Mouse (Mus musculus) stomach, embryonic 14.5 days (tissue): ENCODE measurements around the gene Parp6. TPM values are rescaled to one million over a fixed set of nuclear protein-coding genes. Genes with fewer than 3 reads are reported as not detected.
A peak's percentile ranks its signal among the peaks of the same experiment; 100 is the strongest.

Experiments used
- ATAC-seq: fragments of 200-750 bp; cut with Nextera tagmentation; 2 replicates; pipeline ENCODE4 v1.8.0; 2017; ENCODE audit warnings: low read depth, moderate TSS enrichment; ENCODE audit not compliant: insufficient number of reproducible peaks, insufficient read depth, low FRiP score
- H3K27ac ChIP-seq: fragments of 300-500 bp; sonication (generic); 2 replicates; pipeline ENCODE4 v1.5.1; 2014; ENCODE audit warnings: mild to moderate bottlenecking, low read length, moderate library complexity, mixed read lengths
- H3K27me3 ChIP-seq: fragments of 300-500 bp; sonication (generic); 2 replicates; pipeline ENCODE4 v1.6.1; 2014; ENCODE audit warnings: low read length, control low read depth, mixed read lengths; ENCODE audit not compliant: control insufficient read depth, insufficient read depth
- H3K36me3 ChIP-seq: fragments of 300-500 bp; sonication (generic); 2 replicates; pipeline ENCODE4 v1.6.1; 2014; ENCODE audit warnings: mild to moderate bottlenecking, control low read depth, low read length, moderate library complexity, mixed read lengths; ENCODE audit not compliant: control insufficient read depth, insufficient read depth
- H3K4me1 ChIP-seq: fragments of 300-500 bp; sonication (generic); 2 replicates; pipeline ENCODE4 v1.6.1; 2014; ENCODE audit warnings: low read length, control low read depth, mixed read lengths; ENCODE audit not compliant: control insufficient read depth, insufficient read depth
- H3K4me2 ChIP-seq: fragments of 300-500 bp; sonication (generic); replicated peaks from 2 replicates; pipeline ENCODE4 v1.6.1; 2014; ENCODE audit warnings: low read depth, low read length, control low read depth
- H3K4me3 ChIP-seq: fragments of 300-500 bp; sonication (generic); 2 replicates; pipeline ENCODE4 v1.5.1; 2014; ENCODE audit warnings: low read depth, low read length, control low read depth
- H3K9ac ChIP-seq: fragments of 300-500 bp; sonication (generic); replicated peaks from 2 replicates; pipeline ENCODE4 v1.6.1; 2014; ENCODE audit warnings: low read depth, mild to moderate bottlenecking, control low read depth, low read length, moderate library complexity, mixed read lengths
- H3K9me3 ChIP-seq: fragments of 300-500 bp; sonication (generic); 2 replicates; pipeline ENCODE4 v1.6.1; 2016; ENCODE audit warnings: low read depth, low read length, control low read depth; ENCODE audit not compliant: control insufficient read depth
- WGBS: fragments of 180-500 bp; shearing (Covaris S2); extraction: QIAGEN DNeasy Blood & Tissue Kit; methylation state at CpG from one replicate; pipeline ENCODE4 v1.1.7; 2014; 5-methylcytosine and 5-hydroxymethylcytosine counted together
- polyA plus RNA-seq: library from polyadenylated mRNA; unstranded; fragments of >200 nt; fragmentation: Nextera tagmentation; extraction: Ambion mirVana; gene quantifications from 2 replicates; pipeline ENCODE4 v1.2.1, GENCODE M21; 2014

The Parp6 gene
- polyA plus RNA-seq, 1 experiment from 2014 or later: 39.5 TPM

- WGBS: 79% methylated on average over 2 of the region's 2 CpGs
- H3K9me3 ChIP-seq: no peaks in the 10 kb centered on the region
Observed at GRCm38 (mm10) chr9:59641320-59641719, 24.2 kb downstream of the Parp6 start.

DNA sequence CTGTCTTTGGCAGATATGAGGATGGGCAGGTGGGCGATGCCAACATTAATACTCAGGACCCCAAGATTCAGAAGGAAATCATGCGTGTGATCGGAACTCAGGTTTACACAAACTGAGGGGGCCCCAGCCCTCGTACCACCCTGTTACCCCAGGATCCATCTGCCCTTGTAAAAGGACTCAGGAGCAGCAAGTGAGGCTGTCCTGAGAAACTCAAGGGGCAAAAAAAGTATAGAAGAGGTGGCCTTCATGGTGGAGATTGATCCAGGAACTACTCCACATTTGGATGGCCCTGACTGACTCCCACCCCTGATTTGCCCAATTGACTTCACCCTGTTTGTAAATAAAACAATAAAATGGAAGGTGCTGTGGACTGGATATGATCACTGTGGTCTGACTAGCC is 32.8 kb downstream of the Parp6 start:
- H3K9ac ChIP-seq: no peak overlapping the region
- H3K27me3 ChIP-seq: no peaks in the 10 kb centered on the region
- H3K27ac ChIP-seq: no peak overlapping the region
- no peaks in the 10 kb centered on the region for H3K9me3 ChIP-seq
- 97% methylated on average over 4 of the region's 4 CpGs for WGBS
- ATAC-seq: no peak
- no peak overlapping the region for H3K4me2 ChIP-seq
- H3K36me3 ChIP-seq: peaks cover 28% of the 10 kb centered on the region; the same call in 1 of the 2 replicates
- H3K4me3 ChIP-seq: no peak overlapping the region
- no peaks in the 10 kb centered on the region for H3K4me1 ChIP-seq

More at GRCm38 (mm10) chr9:59641320-59641719, 24.2 kb downstream of the Parp6 start:
- no peak overlapping the region for H3K9ac ChIP-seq
- no peak overlapping the region for H3K4me2 ChIP-seq
- no peak overlapping the region for H3K4me3 ChIP-seq
- H3K27me3 ChIP-seq: no peaks in the 10 kb centered on the region
- H3K27ac ChIP-seq: no peak overlapping the region
- H3K4me1 ChIP-seq: no peaks in the 10 kb centered on the region
- no peak for ATAC-seq
- H3K36me3 ChIP-seq: peaks cover 36% of the 10 kb centered on the region

DNA sequence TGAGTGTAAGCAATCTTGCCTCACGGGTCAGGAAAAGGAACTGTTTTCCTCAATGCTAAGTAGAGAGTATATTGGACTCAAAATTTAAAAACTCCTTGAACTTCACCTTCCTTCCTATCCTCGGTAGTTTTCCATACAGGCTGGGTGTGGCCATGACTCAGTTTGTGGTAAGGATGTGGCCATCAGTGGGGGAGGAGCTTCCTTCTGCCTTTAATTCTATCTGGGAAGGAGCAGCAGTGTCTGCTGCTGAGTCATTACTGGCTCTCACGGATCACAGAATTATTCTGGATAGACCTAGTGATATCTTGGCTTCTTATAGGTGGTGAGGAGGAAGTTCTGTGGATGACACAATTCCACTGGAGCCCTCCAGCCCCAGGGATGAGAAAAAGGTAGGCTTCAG is 36.3 kb downstream of the Parp6 start:
- Histone ChIP-seq H3K4me1 (peaks cover 5% of the 10 kb centered on the region; the same call in 1 of the 2 replicates), H3K4me3 (no peak overlapping the region), H3K9me3 (no peaks in the 10 kb centered on the region), H3K27ac (no peak overlapping the region), H3K4me2 (no peak overlapping the region), H3K9ac (no peak overlapping the region), H3K27me3 (no peaks in the 10 kb centered on the region), H3K36me3 (peaks cover 25% of the 10 kb centered on the region; the same call in 1 of the 2 replicates)
- ATAC-seq: no peak
- 22% methylated on average over 3 of the region's 3 CpGs for WGBS

DNA sequence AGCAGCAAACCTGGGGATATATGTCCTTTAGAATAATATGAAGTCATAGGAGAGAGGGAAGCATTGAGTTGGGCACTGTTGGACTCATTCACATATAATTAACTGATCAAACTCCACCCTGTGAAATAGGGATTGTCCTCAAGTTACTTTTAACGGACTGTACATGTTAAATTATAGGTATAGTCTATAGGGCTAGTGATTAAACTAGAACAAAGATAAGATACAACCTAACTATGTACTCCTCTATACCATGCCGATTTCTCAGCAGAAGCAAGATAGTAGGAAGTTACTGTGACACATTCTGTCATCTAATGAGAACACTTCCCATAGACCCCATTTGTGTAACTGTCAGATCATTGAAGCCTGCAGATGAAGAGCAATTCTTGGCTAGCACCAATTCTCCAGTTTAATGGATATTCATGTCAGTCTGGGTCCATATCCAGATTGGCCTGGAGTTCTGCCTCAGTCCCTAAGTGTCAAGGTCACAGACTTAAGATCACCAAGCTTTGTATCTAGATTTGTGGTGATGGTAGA is 37.4 kb downstream of the Parp6 start:
- H3K27me3 ChIP-seq: no peaks in the 10 kb centered on the region

GRCm38 (mm10) chr9:59655958-59656634 is 39.0 kb downstream of the Parp6 start, which contains the start of gene Pkm:
TSS of gene Pkm (plus strand) at chr9:59656368.
- Histone ChIP-seq H3K9me3 (no peaks in the 10 kb centered on the region), H3K27ac (peak within 1 kb of the TSS; percentile 97), H3K27me3 (no peaks in the 10 kb centered on the region), H3K4me1 (peaks cover 25% of the 10 kb centered on the region; the same call in 1 of the 2 replicates), H3K9ac (peak within 1 kb of the TSS; percentile 84), H3K36me3 (peaks cover 10% of the 10 kb centered on the region; the same call in 1 of the 2 replicates), H3K4me3 (peak within 1 kb of the TSS; percentile 79), H3K4me2 (peak within 1 kb of the TSS; percentile 50)
- ATAC-seq: peak; percentile 91
- under 1% methylated on average over 46 of the region's 46 CpGs for WGBS

More for the DNA sequence above, 37.4 kb downstream of the Parp6 start:
- Histone ChIP-seq H3K4me3 (no peak overlapping the region), H3K27ac (no peak overlapping the region), H3K4me2 (no peak overlapping the region), H3K9me3 (no peaks in the 10 kb centered on the region), H3K9ac (no peak overlapping the region), H3K36me3 (peaks cover 13% of the 10 kb centered on the region; the same call in 1 of the 2 replicates), H3K4me1 (peaks cover 12% of the 10 kb centered on the region; the same call in 1 of the 2 replicates)
- no peak for ATAC-seq
- 86% methylated on average over 2 of the region's 2 CpGs for WGBS

DNA sequence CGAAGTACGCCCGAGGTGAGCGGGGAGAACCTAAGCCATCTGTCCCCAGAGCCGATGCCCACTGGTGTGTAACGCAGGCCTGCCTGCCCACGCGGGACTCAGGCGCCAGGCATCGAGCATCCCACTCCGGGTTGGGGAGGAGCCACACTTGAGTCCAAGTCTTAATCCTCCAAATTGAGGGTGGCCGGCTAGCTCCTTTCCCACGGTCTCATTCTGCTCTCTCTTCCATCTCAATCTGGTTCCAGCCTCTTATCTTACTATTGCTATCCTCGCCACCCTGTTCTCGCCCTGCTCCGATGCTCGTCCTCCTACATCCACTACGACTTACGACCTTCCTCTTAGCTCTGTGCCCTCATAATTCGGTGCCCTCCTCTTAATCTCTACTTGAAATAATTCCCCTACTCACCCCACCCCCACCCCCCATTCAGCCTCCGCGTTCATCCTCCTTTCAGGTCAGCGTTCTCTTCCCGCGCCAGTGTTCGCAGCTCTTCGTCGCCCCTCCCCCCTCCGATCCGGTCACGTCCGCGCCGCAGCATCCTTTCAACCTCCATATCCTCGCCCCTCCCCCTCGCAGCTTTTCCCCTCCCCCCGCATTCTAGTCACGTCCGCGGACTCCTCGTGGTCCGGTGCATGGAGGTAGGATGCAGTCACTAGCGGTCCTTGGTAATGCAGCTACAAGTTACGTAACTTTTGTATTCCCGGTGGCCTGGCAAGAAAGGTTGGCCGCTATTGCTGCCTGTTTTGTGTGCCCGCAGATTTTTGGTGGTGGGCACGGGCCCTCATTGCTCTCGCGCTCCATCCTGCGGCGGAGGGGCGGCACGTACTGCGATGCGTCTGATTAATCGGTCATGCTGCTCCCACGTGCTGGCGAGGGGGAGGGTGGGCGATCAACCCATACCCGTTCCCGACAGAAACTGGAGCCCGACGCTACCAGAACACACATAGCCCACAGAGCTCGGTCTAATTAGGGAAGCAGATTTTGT is 39.8 kb downstream of the Parp6 start:
- peak; percentile 11; the same call in 1 of the 2 replicates for ATAC-seq
- no peaks in the 10 kb centered on the region for H3K27me3 ChIP-seq
- H3K36me3 ChIP-seq: peaks cover 15% of the 10 kb centered on the region; the same call in 1 of the 2 replicates
- peak overlapping the region; percentile 50 for H3K4me2 ChIP-seq
- H3K27ac ChIP-seq: peak overlapping the region; percentile 97
- peak overlapping the region; percentile 84 for H3K9ac ChIP-seq
- no peaks in the 10 kb centered on the region for H3K9me3 ChIP-seq
- WGBS: under 1% methylated on average over 65 of the region's 65 CpGs
- peak overlapping the region; percentile 79 for H3K4me3 ChIP-seq
- H3K4me1 ChIP-seq: peaks cover 33% of the 10 kb centered on the region; the same call in 1 of the 2 replicates

DNA sequence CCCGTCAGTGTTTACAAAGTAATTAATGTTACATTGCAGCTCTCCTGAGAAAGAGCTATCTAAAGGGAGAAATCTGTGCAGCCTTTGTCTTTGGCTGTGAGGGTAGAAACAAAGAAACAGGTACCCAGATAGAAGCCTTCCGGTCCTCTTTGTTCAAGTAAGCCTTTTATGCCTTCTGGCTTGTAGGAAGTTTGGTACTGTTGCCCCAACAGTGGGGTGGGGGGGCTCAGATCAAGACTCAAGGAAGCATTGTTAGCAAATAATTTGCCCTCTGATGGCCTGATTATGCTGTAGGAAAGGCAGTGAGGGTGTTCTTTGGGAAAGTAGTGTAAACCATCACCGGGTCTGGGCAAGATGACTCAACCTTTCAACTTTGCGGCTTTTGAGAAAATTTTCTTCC is 41.1 kb downstream of the Parp6 start:
- H3K27me3 ChIP-seq: no peaks in the 10 kb centered on the region
- peak overlapping the region; percentile 50 for H3K4me2 ChIP-seq
- 4% methylated on average over 4 of the region's 4 CpGs for WGBS
- ATAC-seq: no peak
- H3K36me3 ChIP-seq: peaks cover 22% of the 10 kb centered on the region
- no peaks in the 10 kb centered on the region for H3K9me3 ChIP-seq
- H3K27ac ChIP-seq: peak overlapping the region; percentile 97; the same call in 1 of the 2 replicates
- H3K4me1 ChIP-seq: peaks cover 36% of the 10 kb centered on the region; the same call in 1 of the 2 replicates
- H3K9ac ChIP-seq: peak overlapping the region; percentile 84; the same call in 1 of the 2 replicates
- H3K4me3 ChIP-seq: peak overlapping the region; percentile 79
